Mouse (Mus musculus) macrophage (primary cell): ENCODE data around the gene Sprtn. TPM values are rescaled to one million over a fixed set of nuclear protein-coding genes. Genes with fewer than 3 reads are reported as not detected.

ENCODE experiments used
- H3K27ac ChIP-seq: fragments of 350-480 bp; formaldehyde crosslinking; 2 replicates; pipeline ENCODE4 v1.9.0; 2021
- H3K36me3 ChIP-seq: fragments of 350-480 bp; formaldehyde crosslinking; 2 replicates; pipeline ENCODE4 v1.9.0; 2021; ENCODE audit errors: inconsistent target
- H3K4me3 ChIP-seq: fragments of 350-480 bp; formaldehyde crosslinking; 2 replicates; pipeline ENCODE4 v1.9.0; 2021; ENCODE audit errors: inconsistent target
- H3K79me2 ChIP-seq: fragments of 350-480 bp; formaldehyde crosslinking; 2 replicates; pipeline ENCODE4 v1.9.0; 2021; ENCODE audit errors: inconsistent target
- WGBS: methylation state at CpG from one replicate; pipeline ENCODE4 v1.1.7; 2026; ENCODE audit warnings: inconsistent platforms; ENCODE audit not compliant: missing documents; 5-methylcytosine and 5-hydroxymethylcytosine counted together
- polyA plus RNA-seq: library from polyadenylated mRNA; stranded (reverse); fragments of 250-400 nt; gene quantifications from 3 replicates; pipeline ENCODE4 v1.2.4, GENCODE M21; 2018; ENCODE audit warnings: inconsistent platforms

Gene Sprtn
- polyA plus RNA-seq, 1 experiment from 2014 or later, result 11.4 TPM

- Histone ChIP-seq H3K79me2 (peaks cover 51% of the 10 kb centered on the region), H3K4me3 (peak overlapping the region; percentile 71), H3K27ac (peak overlapping the region; percentile 24; the same call in 1 of the 2 replicates), H3K36me3 (no peaks in the 10 kb centered on the region)
- WGBS, result under 1% methylated on average over 61 of the region's 67 CpGs
These were observed 50.4 kb downstream of the Sprtn start for GRCm38 (mm10) chr8:124947865-124948732.

- under 1% methylated on average over 24 of the region's 62 CpGs for WGBS
- Histone ChIP-seq H3K36me3 (no peaks in the 10 kb centered on the region), H3K4me3 (no peak overlapping the region), H3K27ac (no peak overlapping the region), H3K79me2 (peaks cover 45% of the 10 kb centered on the region)
These were observed 51.0 kb downstream of the Sprtn start for GRCm38 (mm10) chr8:124948733-124949111.

GRCm38 (mm10) chr8:124949209-124950068 is 51.8 kb downstream of the Sprtn start, which contains the start of gene Egln1:
Gene Egln1 (minus strand): TSS chr8:124949324.
- Histone ChIP-seq H3K79me2 (peaks cover 38% of the 10 kb centered on the region), H3K4me3 (peak within 1 kb of the TSS; percentile 71), H3K27ac (peak within 1 kb of the TSS; percentile 42), H3K36me3 (no peaks in the 10 kb centered on the region)
- 1% methylated on average over 36 of the region's 98 CpGs for WGBS

- peaks cover 32% of the 10 kb centered on the region for H3K79me2 ChIP-seq
- peak overlapping the region; percentile 56 for H3K4me3 ChIP-seq
- no peaks in the 10 kb centered on the region for H3K36me3 ChIP-seq
- WGBS, result 19% methylated on average over 10 of the region's 10 CpGs
- peak overlapping the region; percentile 42; the same call in 1 of the 2 replicates for H3K27ac ChIP-seq
These were observed 52.4 kb downstream of the Sprtn start for GRCm38 (mm10) chr8:124950069-124950456.

- WGBS, result 82% methylated on average over 2 of the region's 2 CpGs
- no peaks in the 10 kb centered on the region for H3K36me3 ChIP-seq
- H3K27ac ChIP-seq, result no peak overlapping the region
- H3K4me3 ChIP-seq, result no peak overlapping the region
- peaks cover 24% of the 10 kb centered on the region for H3K79me2 ChIP-seq
These were observed 53.2 kb downstream of the Sprtn start for GRCm38 (mm10) chr8:124950865-124951264.

GRCm38 (mm10) chr8:124953188-124953587 is 55.5 kb downstream of the Sprtn start:
- 85% methylated on average over 7 of the region's 7 CpGs for WGBS
- no peak overlapping the region for H3K27ac ChIP-seq

GRCm38 (mm10) chr8:124954572-124955082 is 56.9 kb downstream of the Sprtn start:
- 90% methylated on average over 7 of the region's 8 CpGs for WGBS
- no peaks in the 10 kb centered on the region for H3K36me3 ChIP-seq
- H3K27ac ChIP-seq, result no peak overlapping the region
- no peak overlapping the region for H3K4me3 ChIP-seq
- no peaks in the 10 kb centered on the region for H3K79me2 ChIP-seq

More at GRCm38 (mm10) chr8:124953188-124953587, 55.5 kb downstream of the Sprtn start:
- Histone ChIP-seq H3K4me3 (no peak overlapping the region), H3K36me3 (no peaks in the 10 kb centered on the region), H3K79me2 (peaks cover under 1% of the 10 kb centered on the region)

Other genes starting within 250 kb of the Sprtn start
- gene 2310022B05Rik, start 234.5 kb upstream of the Sprtn start, polyA plus RNA-seq, result 5.6 to 10.8 TPM (median 5.9 TPM) in 3 replicates
- gene Ttc13, start 175.9 kb upstream of the Sprtn start, polyA plus RNA-seq, result 27.1 to 40.1 TPM (median 37.6 TPM) in 3 replicates
- 3.6 to 7.6 TPM (median 4.2 TPM) in 3 replicates for gene Arv1, start 175.7 kb upstream of the Sprtn start, polyA plus RNA-seq
- gene Fam89a, start 146.1 kb upstream of the Sprtn start, polyA plus RNA-seq, result not detected in 3 replicates
- not detected in 3 replicates for gene Trim67, start 104.8 kb upstream of the Sprtn start, polyA plus RNA-seq
- 34.0 to 66.4 TPM (median 41.8 TPM) in 3 replicates for gene Gnpat, start 34.9 kb upstream of the Sprtn start, polyA plus RNA-seq
- gene 2810004N23Rik, start 34.8 kb upstream of the Sprtn start, polyA plus RNA-seq, result 11.3 to 24.7 TPM (median 17.6 TPM) in 3 replicates
- 8.3 to 14.5 TPM (median 12.6 TPM) in 3 replicates for gene Exoc8, start 181 bp upstream of the Sprtn start, polyA plus RNA-seq
- 16.9 to 25.1 TPM (median 21.7 TPM) in 3 replicates for gene Egln1, start 51.4 kb downstream of the Sprtn start, polyA plus RNA-seq
- gene Tsnax, start 115.1 kb downstream of the Sprtn start, polyA plus RNA-seq, result 32.8 to 60.5 TPM (median 37.0 TPM) in 3 replicates
- gene Disc1, start 156.3 kb downstream of the Sprtn start, polyA plus RNA-seq, result 0.56 to 2.0 TPM (median 2.0 TPM) in 3 replicates